Mouse (Mus musculus) kidney, adult 2 months (tissue): ENCODE results near the gene Dapk3.

Source experiments
- CTCF ChIP-seq: fragments of 200-500 bp; conservative IDR thresholded peaks from 2 replicates; pipeline ENCODE4 v1.5.1; 2011; ENCODE audit warnings: low read depth, mild to moderate bottlenecking, control low read depth, low read length, moderate library complexity, mixed read lengths; ENCODE audit not compliant: insufficient read depth, insufficient read length
- POLR2A ChIP-seq: fragments of 200-500 bp; IDR thresholded peaks from one replicate; pipeline ENCODE4 v1.6.1; 2011; ENCODE audit warnings: low read depth, low read length, control low read depth

GRCm38 (mm10) chr10:81238618-81239017, 55.8 kb downstream of the Dapk3 start:
- TF ChIP-seq POLR2A (no peak), CTCF (no peak)
